Mouse (Mus musculus) adrenal gland, postnatal 0 days (tissue): ENCODE results near the gene Fthl17d. TPM values are rescaled to one million over a fixed set of nuclear protein-coding genes. Genes with fewer than 3 reads are reported as not detected.

Experiments used
- polyA plus RNA-seq: library from polyadenylated mRNA; unstranded; fragments of >200 nt; fragmentation: Nextera tagmentation; extraction: Ambion mirVana; gene quantifications from 2 replicates; pipeline ENCODE4 v1.2.1, GENCODE M21; 2015

The Fthl17d gene
- polyA plus RNA-seq = not detected in 2 replicates

DNA sequence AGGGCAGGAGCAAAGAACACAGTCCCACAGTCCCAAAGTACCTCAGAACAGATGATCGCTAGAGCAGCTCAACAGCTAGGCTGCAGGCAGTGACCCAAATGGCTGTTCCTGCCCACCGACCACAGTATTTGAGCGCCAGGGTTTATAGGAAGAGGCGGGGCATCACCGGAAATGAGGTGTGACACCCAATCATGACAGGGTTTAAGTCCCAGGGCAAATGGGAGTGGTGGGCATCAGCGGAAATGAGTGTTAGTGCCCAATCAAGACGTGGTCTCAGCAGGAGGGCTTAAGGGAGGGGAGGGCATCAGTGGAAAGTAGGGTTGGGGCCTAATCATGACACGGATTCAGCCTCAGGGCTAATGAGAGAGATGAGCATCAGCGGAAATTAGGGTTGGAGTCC, at the start of gene Fthl17d:
Gene Fthl17d (minus strand): TSS at position 101 of the 400 bp plus-strand sequence.

GRCm38 (mm10) chrX:9033193-9033592, 46.6 kb upstream of the Fthl17d start, which contains the start of gene Fthl17e:
TSS of gene Fthl17e (plus strand) at chrX:9033493.

GRCm38 (mm10) chrX:8976459-8976858, 10.1 kb downstream of the Fthl17d start, which contains the start of gene Fthl17c:
TSS of gene Fthl17c (minus strand) at chrX:8976559.

DNA sequence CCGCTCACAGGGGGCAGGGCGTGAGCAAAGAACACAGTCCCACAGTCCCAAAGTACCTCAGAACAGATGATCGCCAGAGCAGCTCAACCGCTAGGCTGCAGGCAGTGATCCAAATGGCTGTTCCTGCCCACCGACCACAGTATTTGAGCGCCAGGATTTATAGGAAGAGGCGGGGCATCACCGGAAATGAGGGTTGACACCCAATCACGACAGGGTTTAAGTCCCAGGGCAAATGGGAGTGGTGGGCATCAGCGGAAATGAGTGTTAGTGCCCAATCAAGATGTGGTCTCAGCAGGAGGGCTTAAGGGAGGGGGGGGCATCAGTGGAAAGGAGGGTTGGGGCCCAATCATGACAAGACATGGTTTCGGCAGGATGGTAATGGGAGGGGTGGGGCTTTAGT, 23.7 kb downstream of the Fthl17d start, which contains the start of gene Fthl17b:
Gene Fthl17b (minus strand): TSS at position 101 of the 400 bp plus-strand sequence.

Other genes starting within 250 kb of the Fthl17d start
- gene Ssx9, start 238.3 kb downstream of the Fthl17d start, polyA plus RNA-seq = not detected in 2 replicates
- not detected in 2 replicates for gene Ssxb5, start 183.1 kb downstream of the Fthl17d start, polyA plus RNA-seq
- not detected in 2 replicates for gene Gm6592, start 142.8 kb downstream of the Fthl17d start, polyA plus RNA-seq
- gene Gm5751, start 112.5 kb downstream of the Fthl17d start, polyA plus RNA-seq = not detected in 2 replicates
- 6.5 and 11.0 TPM in 2 replicates for gene B630019K06Rik, start 94.4 kb downstream of the Fthl17d start, polyA plus RNA-seq
- gene Fthl17b, start 23.8 kb downstream of the Fthl17d start, polyA plus RNA-seq = not detected in 2 replicates
- not detected in 2 replicates for gene Fthl17c, start 10.2 kb downstream of the Fthl17d start, polyA plus RNA-seq
- gene Fthl17e, start 46.7 kb upstream of the Fthl17d start, polyA plus RNA-seq = not detected in 2 replicates
- gene Fthl17f, start 76.3 kb upstream of the Fthl17d start, polyA plus RNA-seq = not detected in 2 replicates
- not detected in 2 replicates for gene 4930402K13Rik, start 117.8 kb upstream of the Fthl17d start, polyA plus RNA-seq
- 2.0 and 3.4 TPM in 2 replicates for gene Lancl3, start 213.1 kb upstream of the Fthl17d start, polyA plus RNA-seq